Mouse (Mus musculus): ENCODE data around the gene Lin7c. TPM values are rescaled to one million over a fixed set of nuclear protein-coding genes. Genes with fewer than 3 reads are reported as not detected.
A peak's percentile ranks its signal among the peaks of the same experiment; 100 is the strongest.
"Not testable (repeated sequence)": the region's sequence is repeated elsewhere in the genome, so short reads cannot be mapped to it uniquely, and the experiment has no call there.

Gene Lin7c
- 15.3 and 23.4 TPM in 2 replicates for total RNA-seq (2015; ENCODE audit: low replicate concordance)
- 26.3 and 32.1 TPM in 2 replicates for total RNA-seq (2017; ENCODE audit: low replicate concordance)

DNA sequence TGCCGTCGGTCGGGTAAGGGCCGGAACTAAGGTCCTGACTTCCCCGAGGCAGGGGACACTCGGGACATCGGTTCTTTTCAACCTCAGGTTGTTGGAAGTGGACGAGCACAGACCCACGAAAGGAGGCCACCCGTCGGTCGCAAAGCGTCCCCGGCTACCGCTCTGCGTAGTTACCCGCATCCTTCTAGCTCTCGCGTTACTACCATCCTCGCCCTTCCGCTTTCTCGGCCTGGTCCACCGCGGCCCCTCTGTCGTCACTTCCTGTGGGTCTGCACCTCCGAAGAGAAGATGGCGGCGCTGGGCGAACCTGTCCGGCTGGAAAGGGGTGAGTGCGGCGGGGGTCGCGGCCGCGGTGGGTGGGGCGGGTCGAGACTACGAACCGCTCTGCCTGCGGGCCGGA, at the start of gene Lin7c:
Gene Lin7c, plus strand, starts transcription at position 257 of the 400 bp plus-strand sequence.
- ATAC-seq (replicated peaks; ENCODE audit: low FRiP score, poor library complexity, severe bottlenecking): peak; percentile 99

DNA sequence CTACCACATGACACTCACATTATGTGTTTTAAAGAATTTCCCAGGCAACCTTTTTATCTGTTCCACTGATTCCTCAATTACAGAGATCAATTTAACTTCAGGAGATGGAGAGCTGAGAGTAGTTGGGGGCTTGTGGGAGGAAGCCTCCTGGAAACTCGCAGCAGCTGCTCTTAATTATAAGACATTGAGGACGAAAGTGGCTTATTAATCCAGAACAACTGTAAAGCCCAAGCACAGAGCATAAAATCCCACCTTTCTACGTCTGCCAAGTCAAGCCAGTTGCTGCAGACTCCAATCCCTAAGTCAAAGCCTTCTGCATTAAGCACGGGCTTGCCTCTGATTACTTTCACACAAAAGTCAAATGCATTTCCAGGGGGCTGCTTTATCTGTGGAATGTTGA, 44.3 kb upstream of the Lin7c start:
- no peak for ATAC-seq (replicated peaks; ENCODE audit: low FRiP score, poor library complexity, severe bottlenecking)

DNA sequence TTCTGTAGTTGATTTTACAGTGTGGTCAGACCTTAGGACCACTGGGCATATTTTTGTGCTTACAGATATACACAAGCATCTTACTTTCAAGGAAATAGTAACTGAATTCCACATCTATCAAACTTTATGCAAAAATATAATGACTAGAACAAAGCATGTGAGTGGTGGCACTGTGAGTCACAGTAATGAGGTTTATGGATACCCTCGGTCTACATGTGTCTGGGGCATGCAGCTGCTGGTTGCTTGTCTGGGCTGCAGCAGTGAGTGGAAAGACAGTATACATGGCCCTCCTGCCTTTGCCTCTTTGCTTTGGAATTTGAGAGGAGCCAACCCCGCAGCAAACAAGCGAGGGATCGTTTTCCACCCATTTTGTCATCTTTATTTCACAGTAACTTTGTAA, 42.3 kb upstream of the Lin7c start:
- ATAC-seq (replicated peaks; ENCODE audit: low FRiP score, poor library complexity, severe bottlenecking): no peak

DNA sequence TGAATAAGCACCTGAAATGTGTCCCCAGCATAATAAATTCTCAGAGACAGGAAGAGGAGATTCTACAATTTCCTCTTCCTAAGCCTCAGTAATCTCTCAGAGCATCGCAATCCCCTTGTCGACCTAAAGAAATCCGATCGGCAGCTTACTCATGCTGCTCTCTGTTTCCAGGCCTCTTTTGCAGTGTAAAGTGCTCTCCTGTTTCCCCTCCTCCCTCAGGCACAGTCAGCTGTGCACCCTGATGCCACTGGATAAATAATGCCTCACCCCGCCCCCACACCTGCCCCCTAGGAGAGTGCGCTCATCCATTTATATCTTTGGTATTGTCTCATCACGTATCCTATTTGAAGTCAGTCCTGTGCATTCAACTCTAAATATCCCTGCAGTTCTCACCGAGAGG, 41.9 kb upstream of the Lin7c start:
- ATAC-seq (replicated peaks; ENCODE audit: low FRiP score, poor library complexity, severe bottlenecking): no peak

DNA sequence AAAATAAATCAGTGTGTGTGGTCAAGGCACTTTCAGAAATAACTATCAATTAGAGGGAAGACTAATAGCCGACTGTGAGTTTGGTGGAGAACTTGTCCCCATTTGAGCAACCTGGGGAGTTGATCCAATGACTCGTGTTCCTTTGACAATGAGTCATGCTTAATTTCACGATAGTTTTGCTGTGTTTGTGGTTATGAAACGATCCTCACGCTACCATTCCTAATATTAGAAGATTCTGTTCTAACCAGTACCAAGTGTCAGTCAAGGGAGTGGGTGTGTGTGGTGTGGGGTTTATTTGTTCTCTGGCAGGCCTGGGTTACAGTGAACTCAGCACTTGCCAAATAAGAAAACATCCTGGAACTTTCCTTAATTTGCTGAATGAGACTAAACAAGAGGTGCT, 35.1 kb upstream of the Lin7c start:
- no peak for ATAC-seq (replicated peaks; ENCODE audit: low FRiP score, poor library complexity, severe bottlenecking)

DNA sequence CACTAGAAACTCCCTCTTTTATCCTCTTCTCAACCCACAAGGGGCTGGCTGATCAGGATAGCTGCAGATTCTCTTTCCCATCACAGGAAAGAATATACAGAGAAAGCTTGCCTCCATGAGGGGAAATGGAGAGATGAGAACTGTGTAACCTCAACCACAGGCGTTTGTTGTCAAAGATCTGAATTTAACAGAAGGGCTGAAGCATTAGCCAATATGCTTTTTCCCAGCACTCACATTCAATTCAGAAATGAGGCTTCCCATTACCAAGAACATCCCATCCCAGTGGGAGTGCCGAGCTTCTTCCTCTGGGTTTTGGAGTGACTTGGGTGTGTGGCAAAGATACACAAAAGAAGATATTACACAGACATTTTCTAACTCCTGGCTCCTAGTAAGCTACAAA, 31.0 kb upstream of the Lin7c start:
- ATAC-seq (replicated peaks; ENCODE audit: low FRiP score, poor library complexity, severe bottlenecking): no peak

DNA sequence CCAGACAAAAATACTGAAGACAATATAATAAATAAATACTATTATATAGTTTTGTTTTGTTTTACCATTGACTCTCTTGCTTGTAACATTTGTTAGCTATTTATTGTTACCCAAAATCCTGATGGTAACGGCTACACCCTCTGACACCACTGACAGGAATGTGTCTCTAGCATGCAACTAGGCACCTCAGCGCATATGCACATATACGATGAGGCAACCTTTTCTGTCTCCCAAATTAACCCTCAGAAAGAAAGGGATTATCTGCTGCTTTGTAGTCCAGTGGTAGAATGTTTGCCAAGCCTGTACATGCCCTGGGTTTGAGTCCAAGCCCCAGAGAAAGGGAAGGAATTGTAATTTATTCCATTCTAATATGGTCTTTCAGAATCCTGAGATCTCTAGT, 29.8 kb upstream of the Lin7c start:
- ATAC-seq (replicated peaks; ENCODE audit: low FRiP score, poor library complexity, severe bottlenecking): no peak

DNA sequence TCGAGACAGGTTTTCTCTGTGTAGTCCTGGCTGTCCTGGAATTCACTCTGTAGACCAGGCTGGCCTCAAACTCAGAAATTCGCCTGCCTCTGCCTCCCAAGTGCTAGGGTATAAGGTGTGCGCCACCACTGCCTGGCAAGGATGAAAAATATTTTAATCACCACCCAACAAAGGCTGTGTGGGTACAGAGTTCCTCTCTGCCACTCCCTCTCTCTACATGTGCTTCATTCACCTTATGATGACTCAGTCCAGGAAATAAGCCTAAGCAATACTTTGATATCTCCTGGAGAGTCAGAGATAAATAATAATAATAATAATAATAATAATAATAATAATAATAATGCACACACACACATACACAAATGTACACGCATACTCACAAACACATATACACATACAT, 11.2 kb upstream of the Lin7c start:
- not testable (repeated sequence) for ATAC-seq (replicated peaks; ENCODE audit: low FRiP score, poor library complexity, severe bottlenecking)

DNA sequence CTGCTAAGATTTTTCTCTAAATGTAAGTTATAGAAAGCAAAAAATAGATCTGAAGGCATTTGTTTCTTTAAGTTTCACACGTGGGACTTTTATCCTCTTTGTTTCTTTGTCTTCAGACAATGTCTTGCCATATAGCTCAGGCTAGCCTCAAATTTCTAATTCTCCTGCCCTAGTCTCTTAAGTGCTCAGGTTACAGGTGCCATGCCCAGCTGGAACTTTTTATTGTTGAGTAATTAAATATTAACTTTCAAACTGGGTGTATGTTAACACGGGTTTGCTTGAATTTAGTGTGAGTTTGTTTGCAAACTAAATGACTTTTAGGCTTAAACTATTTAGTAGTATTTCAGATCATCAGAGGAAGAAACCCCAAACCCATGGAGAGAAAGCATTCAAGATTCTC, 9.5 kb upstream of the Lin7c start:
- ATAC-seq (replicated peaks; ENCODE audit: low FRiP score, poor library complexity, severe bottlenecking): no peak

DNA sequence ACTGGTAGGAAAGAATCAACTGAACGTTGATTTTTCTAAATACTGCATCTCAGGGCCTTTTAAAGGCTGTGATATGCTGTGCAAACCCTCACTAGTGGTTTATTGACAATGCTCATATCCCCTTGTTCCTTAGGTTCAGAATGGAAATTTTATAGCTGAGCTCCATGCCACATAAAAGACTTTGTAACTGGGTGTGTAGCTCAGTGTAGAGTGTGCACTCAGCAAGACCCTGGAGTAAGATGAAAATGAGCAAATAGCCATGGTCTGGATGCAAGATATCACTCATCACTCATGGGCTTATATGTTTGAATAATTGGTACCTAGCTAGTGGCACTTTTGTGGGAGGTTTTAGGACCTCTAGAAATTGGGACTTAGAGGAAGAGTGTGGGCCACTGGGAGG, 9.0 kb upstream of the Lin7c start:
- no peak for ATAC-seq (replicated peaks; ENCODE audit: low FRiP score, poor library complexity, severe bottlenecking)

DNA sequence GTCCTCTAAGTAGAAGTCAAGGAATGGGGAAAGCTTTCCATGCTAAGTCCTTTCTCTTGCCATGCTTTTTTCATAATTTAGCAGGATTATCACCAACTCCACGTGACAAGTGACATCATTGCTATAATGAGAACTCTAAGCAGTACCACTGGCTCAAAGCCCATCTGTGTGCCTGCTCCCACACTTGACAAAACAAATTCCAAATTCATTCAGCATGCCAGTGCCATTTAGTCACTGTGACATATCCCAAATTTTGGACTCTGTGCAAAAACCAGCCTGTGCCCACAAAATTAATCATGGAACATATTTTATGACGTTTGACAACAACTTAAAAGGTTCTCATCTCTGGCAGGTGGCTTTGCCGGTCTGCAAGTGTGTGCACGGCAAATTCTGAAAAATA, 6.5 kb upstream of the Lin7c start:
- ATAC-seq (replicated peaks; ENCODE audit: low FRiP score, poor library complexity, severe bottlenecking): no peak

DNA sequence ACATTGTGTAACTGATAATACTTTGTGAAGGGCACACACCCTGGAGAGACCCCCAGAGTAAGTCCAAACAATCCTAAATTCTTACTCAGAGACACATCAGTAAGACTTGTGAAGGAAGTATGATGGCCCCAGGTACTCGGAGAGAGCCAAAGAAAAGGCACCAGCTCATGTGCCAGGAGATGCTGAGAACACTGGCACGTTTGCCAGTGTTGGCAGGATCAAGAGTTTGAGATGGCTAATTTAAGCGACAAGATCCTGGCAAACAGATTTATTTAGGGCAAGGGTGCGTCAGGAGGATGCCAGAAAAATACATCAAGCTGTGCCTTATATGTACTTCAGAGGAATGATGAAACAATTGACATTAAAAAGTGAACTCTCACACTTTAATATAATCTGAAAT, 6.1 kb upstream of the Lin7c start:
- ATAC-seq (replicated peaks; ENCODE audit: low FRiP score, poor library complexity, severe bottlenecking): no peak

DNA sequence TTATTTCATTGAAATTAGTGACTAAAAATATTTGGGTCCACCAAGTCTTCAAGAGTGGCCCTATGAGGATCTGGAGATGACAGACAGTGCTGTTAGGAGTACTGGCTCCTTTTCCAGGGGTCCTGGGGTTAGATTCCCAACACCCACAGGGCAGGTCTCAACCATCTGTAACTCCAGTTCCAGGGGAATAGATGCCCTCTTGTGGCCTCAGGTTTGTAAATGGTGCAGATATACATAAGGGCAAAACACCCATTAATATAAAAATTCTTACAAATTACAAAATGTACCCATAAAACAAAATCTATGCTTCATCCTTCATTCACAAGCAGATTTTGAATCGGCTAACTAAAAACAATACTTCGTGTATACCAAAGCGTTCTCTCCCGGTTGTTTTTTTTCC, 585 bp upstream of the Lin7c start:
- no peak for ATAC-seq (replicated peaks; ENCODE audit: low FRiP score, poor library complexity, severe bottlenecking)

DNA sequence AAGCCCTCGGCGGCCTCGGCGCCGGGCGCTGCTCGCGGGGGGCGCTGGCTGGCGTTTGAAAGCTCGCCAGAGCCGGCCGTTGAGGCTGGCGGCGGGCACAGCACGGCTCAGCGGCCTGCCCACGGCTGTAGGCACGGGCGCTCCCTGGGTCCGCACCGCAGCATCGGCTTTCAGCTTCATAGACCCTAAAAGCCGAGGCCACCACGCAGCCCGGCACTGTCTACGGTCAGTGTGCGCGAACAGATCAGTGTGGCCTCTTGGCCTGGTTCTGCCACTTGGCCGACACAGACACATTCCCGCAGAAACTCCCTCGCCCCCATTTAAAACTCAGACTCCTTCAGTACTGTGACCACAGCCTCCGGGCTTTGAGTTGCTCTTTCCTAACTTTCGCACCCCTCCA, 378 bp downstream of the Lin7c start:
- ATAC-seq (replicated peaks; ENCODE audit: low FRiP score, poor library complexity, severe bottlenecking): peak; percentile 40; the same call in 1 of the 2 replicates

DNA sequence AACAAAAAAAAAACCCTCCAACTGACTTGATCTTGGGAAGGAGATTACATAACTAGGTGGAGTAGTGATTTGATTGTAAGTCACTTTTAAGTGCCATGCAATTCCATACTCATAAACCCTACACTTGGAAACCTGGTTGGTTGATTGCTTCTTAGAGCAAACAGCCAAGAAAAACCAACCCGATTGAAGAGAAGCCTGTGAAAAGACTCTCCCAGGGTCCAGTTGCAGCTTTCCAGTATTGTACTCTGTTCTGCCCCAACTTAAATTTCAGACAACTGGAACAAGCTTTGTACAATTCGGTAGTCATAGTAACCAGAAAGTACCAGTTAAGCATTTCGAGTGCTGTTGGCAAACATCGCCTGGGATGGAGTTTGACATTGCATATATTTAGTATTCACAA, 818 bp downstream of the Lin7c start:
- ATAC-seq (replicated peaks; ENCODE audit: low FRiP score, poor library complexity, severe bottlenecking): no peak

DNA sequence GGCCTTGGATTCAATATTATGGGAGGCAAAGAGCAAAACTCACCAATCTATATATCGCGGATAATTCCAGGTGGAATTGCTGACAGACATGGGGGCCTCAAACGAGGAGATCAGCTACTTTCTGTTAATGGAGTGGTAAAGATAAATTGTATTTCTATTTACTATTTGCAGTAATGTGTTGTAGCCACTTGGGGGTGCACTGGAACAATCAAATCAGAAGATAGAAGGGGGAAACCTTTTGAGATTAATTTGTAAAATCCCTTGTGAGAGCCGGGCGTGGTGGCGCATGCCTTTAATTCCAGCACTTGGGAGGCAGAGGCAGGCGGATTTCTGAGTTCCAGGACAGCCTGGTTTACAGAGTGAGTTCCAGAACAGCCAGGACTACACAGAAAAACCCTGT, 5.7 kb downstream of the Lin7c start:
- no peak for ATAC-seq (replicated peaks; ENCODE audit: low FRiP score, poor library complexity, severe bottlenecking)

DNA sequence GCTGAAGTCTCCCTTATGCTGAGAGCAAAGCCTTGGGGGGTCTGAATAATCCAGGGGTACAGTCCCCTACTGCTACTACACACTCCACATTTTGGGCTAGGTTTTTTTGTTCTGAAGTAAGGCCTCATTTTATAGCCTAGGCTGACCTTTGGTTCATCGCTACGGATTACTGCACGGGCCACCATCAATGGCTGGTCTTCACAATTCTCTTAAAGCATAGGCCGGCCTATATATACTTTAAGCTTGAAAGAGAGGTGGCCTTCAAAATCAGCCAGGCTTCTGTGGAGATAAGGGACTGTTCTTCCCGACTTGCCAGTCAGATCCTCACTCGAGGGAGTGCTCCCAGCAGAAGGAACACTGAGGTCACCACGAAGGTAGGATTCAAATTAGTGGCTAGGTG, 12.2 kb downstream of the Lin7c start:
- no peak for ATAC-seq (replicated peaks; ENCODE audit: low FRiP score, poor library complexity, severe bottlenecking)

DNA sequence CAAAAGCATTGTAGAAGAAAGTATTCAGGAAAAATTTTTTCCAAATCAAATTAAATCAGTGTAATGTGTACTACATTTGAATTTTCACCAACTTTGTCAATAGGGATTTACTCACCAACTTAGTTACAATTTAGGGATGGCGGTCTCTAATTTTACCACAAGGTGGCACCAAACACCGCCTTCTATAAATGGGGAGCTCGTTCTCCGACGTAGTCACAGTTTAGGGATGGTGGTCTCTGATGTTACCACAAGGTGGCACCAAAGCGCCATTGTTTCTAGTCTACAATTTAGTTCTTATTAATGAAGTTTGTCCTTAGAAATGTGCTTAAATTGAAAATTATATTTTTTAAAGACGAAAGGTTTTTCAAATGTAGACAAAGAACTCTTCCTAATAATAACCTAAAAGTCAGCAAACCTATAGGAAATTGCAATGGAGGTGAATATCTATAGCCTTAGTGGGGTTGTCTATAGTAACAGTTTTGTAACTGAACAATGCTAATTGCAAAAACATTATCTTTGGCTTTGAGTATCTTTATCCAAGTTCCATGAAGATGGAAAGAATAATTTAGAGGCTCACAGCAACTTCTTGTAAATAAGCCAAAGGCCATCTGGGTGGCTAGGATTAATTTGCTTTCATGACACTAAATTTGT, 13.6 kb downstream of the Lin7c start:
- ATAC-seq (replicated peaks; ENCODE audit: low FRiP score, poor library complexity, severe bottlenecking): peak; percentile 94

DNA sequence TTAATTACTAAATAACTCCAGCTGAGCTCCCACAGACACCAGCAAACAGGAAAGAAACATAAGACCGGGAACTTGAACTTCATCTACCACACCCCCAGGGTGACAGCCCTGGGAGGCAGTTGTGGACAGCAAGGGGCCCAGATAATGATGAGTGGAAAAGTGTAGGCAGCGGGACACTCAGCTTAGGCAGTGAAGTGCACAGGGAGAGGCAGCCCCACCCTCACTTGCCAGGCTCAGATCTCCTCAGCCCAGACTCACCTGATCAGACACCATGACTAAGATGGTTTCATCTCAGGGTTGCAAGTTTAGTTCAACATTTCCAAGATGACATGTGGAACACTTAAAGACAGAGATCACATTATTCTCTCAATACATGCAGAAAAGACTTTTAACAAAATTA, 18.5 kb downstream of the Lin7c start:
- no peak for ATAC-seq (replicated peaks; ENCODE audit: low FRiP score, poor library complexity, severe bottlenecking)

DNA sequence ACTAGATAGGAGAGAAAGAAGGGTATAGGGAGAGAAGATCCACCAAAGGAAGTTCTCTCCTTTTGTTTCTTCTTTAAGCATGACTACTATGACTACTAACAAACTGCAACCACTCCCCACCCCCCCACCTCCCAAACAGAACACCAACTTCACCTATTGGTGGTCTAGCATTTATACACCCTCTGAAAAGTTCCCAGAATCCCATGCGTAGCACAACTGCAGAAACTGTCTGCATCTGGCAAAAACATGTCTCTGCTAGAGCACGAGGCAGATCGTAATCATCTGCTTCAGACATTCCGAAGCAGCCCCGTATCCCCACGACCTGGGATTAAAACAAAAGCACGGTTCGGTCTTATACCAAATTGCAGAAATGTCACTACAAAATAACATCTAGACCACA, 21.6 kb downstream of the Lin7c start:
- no peak for ATAC-seq (replicated peaks; ENCODE audit: low FRiP score, poor library complexity, severe bottlenecking)

DNA sequence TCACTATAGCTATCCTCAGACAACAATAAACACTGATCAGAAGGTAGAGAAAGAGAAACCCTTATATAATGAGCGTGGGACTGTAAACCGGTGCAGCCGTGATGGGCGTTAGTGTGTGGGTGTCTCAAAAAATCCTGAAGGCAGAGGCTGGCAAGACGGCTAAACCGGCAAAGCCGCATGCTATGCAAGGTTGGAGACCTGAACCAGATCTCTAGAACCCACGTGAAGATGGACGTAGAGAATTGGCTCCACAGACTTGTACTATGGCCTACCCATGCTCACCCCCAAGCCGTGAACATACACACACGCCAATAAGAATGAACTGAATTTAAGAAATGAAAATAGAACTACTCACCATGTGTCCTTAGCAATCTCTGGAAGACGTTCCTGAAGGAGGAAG, 22.1 kb downstream of the Lin7c start:
- no peak for ATAC-seq (replicated peaks; ENCODE audit: low FRiP score, poor library complexity, severe bottlenecking)

DNA sequence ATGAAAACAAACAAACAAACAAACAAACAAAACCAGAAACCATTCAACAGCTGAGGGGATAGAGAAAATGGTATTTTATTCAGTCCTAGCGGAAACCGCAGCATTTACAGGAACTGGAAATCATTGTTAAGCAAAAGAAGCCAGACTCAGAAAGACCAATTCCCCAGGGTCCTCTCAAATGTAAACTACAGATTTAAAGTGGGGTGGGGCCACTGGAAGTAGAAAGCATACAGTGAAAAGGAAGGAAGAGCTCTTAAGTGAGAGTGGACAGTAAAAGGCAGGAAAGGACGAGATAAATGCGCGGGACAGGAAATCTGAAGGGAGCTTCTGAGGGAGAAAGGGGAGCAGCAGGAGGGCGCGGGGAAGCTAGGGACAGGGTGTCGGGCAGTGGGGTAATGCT, 22.6 kb downstream of the Lin7c start:
- ATAC-seq (replicated peaks; ENCODE audit: low FRiP score, poor library complexity, severe bottlenecking): no peak

All from erythroblast, adult 5-6 weeks (primary cell).